Mouse (Mus musculus): ENCODE measurements around the gene Dgki. TPM values are rescaled to one million over a fixed set of nuclear protein-coding genes. Genes with fewer than 3 reads are reported as not detected.

The Dgki gene
- polyA plus RNA-seq, 1 experiment from 2014 or later, result 0.42 TPM

GRCm38 (mm10) chr6:36810448-36810847 is 489.5 kb downstream of the Dgki start:
- Histone ChIP-seq H3K27ac (ENCODE audit: low read depth, low read length) (no peak overlapping the region), H3K4me3 (ENCODE audit: low read depth, low read length) (no peak overlapping the region), H3K27me3 (replicated peaks; ENCODE audit: control insufficient read depth, insufficient read depth, low read length) (0 out of 2 replicates have a peak, but pooled peaks cover 4% of the 10 kb centered on the region), H3K9me3 (ENCODE audit: control insufficient read depth) (no peaks in the 10 kb centered on the region), H3K4me2 (replicated peaks; ENCODE audit: low read depth) (peak overlapping the region; percentile 63), H3K4me1 (replicated peaks; ENCODE audit: control insufficient read depth, insufficient read depth, low read length) (no peaks in the 10 kb centered on the region), H3K9ac (ENCODE audit: low read depth, low read length) (no peak overlapping the region), H3K36me3 (ENCODE audit: control insufficient read depth, insufficient read depth) (no peaks in the 10 kb centered on the region)
- WGBS, result 34% methylated on average over 5 of the region's 5 CpGs
- no peak for TF ChIP-seq CTCF (IDR thresholded peaks at IDR 0.05; ENCODE audit: low read depth)
- ATAC-seq, result no peak

GRCm38 (mm10) chr6:36809747-36810285 is 490.2 kb downstream of the Dgki start, which contains the start of gene Ptn:
Ptn (minus strand) TSS chr6:36810220.
- Histone ChIP-seq H3K4me1 (replicated peaks; ENCODE audit: control insufficient read depth, insufficient read depth, low read length) (no peaks in the 10 kb centered on the region), H3K27ac (ENCODE audit: low read depth, low read length) (no peak within 1 kb of the TSS), H3K9ac (ENCODE audit: low read depth, low read length) (peak within 1 kb of the TSS; percentile 13; the same call in 1 of the 2 replicates), H3K4me3 (ENCODE audit: low read depth, low read length) (peak within 1 kb of the TSS; percentile 41), H3K4me2 (replicated peaks; ENCODE audit: low read depth) (peak within 1 kb of the TSS; percentile 63), H3K9me3 (ENCODE audit: control insufficient read depth) (no peaks in the 10 kb centered on the region), H3K36me3 (ENCODE audit: control insufficient read depth, insufficient read depth) (no peaks in the 10 kb centered on the region), H3K27me3 (replicated peaks; ENCODE audit: control insufficient read depth, insufficient read depth, low read length) (0 out of 2 replicates have a peak, but pooled peaks cover 4% of the 10 kb centered on the region)
- WGBS, result 3% methylated on average over 15 of the region's 15 CpGs
- ATAC-seq, result no peak
- TF ChIP-seq CTCF (IDR thresholded peaks at IDR 0.05; ENCODE audit: low read depth), result no peak

- Histone ChIP-seq H3K9me3 (ENCODE audit: control insufficient read depth) (no peaks in the 10 kb centered on the region), H3K36me3 (ENCODE audit: control insufficient read depth, insufficient read depth) (no peaks in the 10 kb centered on the region), H3K9ac (ENCODE audit: low read depth, low read length) (peak overlapping the region; percentile 13; the same call in 1 of the 2 replicates), H3K27me3 (replicated peaks; ENCODE audit: control insufficient read depth, insufficient read depth, low read length) (0 out of 2 replicates have a peak, but pooled peaks cover 4% of the 10 kb centered on the region), H3K4me2 (replicated peaks; ENCODE audit: low read depth) (peak overlapping the region; percentile 63), H3K4me3 (ENCODE audit: low read depth, low read length) (peak overlapping the region; percentile 41), H3K4me1 (replicated peaks; ENCODE audit: control insufficient read depth, insufficient read depth, low read length) (no peaks in the 10 kb centered on the region), H3K27ac (ENCODE audit: low read depth, low read length) (no peak overlapping the region)
- TF ChIP-seq CTCF (IDR thresholded peaks at IDR 0.05; ENCODE audit: low read depth), result no peak
- ATAC-seq, result no peak
- 18% methylated on average over 7 of the region's 7 CpGs for WGBS
Observed at GRCm38 (mm10) chr6:36809311-36809726, 490.7 kb downstream of the Dgki start.

GRCm38 (mm10) chr6:36808306-36809058 is 491.5 kb downstream of the Dgki start:
- 62% methylated on average over 7 of the region's 7 CpGs for WGBS
- no peak for ATAC-seq
- Histone ChIP-seq H3K27ac (ENCODE audit: low read depth, low read length) (no peak overlapping the region), H3K36me3 (ENCODE audit: control insufficient read depth, insufficient read depth) (no peaks in the 10 kb centered on the region), H3K9me3 (ENCODE audit: control insufficient read depth) (no peaks in the 10 kb centered on the region), H3K4me3 (ENCODE audit: low read depth, low read length) (peak overlapping the region; percentile 41; the same call in 1 of the 2 replicates), H3K9ac (ENCODE audit: low read depth, low read length) (no peak overlapping the region; the same call in 1 of the 2 replicates), H3K4me1 (replicated peaks; ENCODE audit: control insufficient read depth, insufficient read depth, low read length) (no peaks in the 10 kb centered on the region), H3K27me3 (replicated peaks; ENCODE audit: control insufficient read depth, insufficient read depth, low read length) (0 out of 2 replicates have a peak, but pooled peaks cover 4% of the 10 kb centered on the region), H3K4me2 (replicated peaks; ENCODE audit: low read depth) (peak overlapping the region; percentile 63; the same call in 1 of the 2 replicates)
- no peak for TF ChIP-seq CTCF (IDR thresholded peaks at IDR 0.05; ENCODE audit: low read depth)

GRCm38 (mm10) chr6:36806906-36807305 is 493.1 kb downstream of the Dgki start:
- TF ChIP-seq CTCF (IDR thresholded peaks at IDR 0.05; ENCODE audit: low read depth), result no peak
- 0 out of 2 replicates have a peak, but pooled peaks cover 4% of the 10 kb centered on the region for H3K27me3 ChIP-seq (replicated peaks; ENCODE audit: control insufficient read depth, insufficient read depth, low read length)
- ATAC-seq, result no peak
- no peaks in the 10 kb centered on the region for H3K4me1 ChIP-seq (replicated peaks; ENCODE audit: control insufficient read depth, insufficient read depth, low read length)
- H3K4me3 ChIP-seq (ENCODE audit: low read depth, low read length), result no peak overlapping the region
- no peaks in the 10 kb centered on the region for H3K36me3 ChIP-seq (ENCODE audit: control insufficient read depth, insufficient read depth)
- no peak overlapping the region for H3K27ac ChIP-seq (ENCODE audit: low read depth, low read length)
- H3K9me3 ChIP-seq (ENCODE audit: control insufficient read depth), result no peaks in the 10 kb centered on the region
- no peak overlapping the region for H3K4me2 ChIP-seq (replicated peaks; ENCODE audit: low read depth)
- H3K9ac ChIP-seq (ENCODE audit: low read depth, low read length), result no peak overlapping the region
- WGBS, result 80% methylated on average over 6 of the region's 6 CpGs

- no peaks in the 10 kb centered on the region for H3K9me3 ChIP-seq (ENCODE audit: control insufficient read depth)
- no peak overlapping the region for H3K27ac ChIP-seq (ENCODE audit: low read depth, low read length)
- no peak for TF ChIP-seq CTCF (IDR thresholded peaks at IDR 0.05; ENCODE audit: low read depth)
- WGBS, result 80% methylated on average over 5 of the region's 5 CpGs
- no peak for ATAC-seq
- H3K4me3 ChIP-seq (ENCODE audit: low read depth, low read length), result no peak overlapping the region
- H3K27me3 ChIP-seq (replicated peaks; ENCODE audit: control insufficient read depth, insufficient read depth, low read length), result no peaks in the 10 kb centered on the region
- no peak overlapping the region for H3K4me2 ChIP-seq (replicated peaks; ENCODE audit: low read depth)
- H3K36me3 ChIP-seq (ENCODE audit: control insufficient read depth, insufficient read depth), result no peaks in the 10 kb centered on the region
- no peak overlapping the region for H3K9ac ChIP-seq (ENCODE audit: low read depth, low read length)
- H3K4me1 ChIP-seq (replicated peaks; ENCODE audit: control insufficient read depth, insufficient read depth, low read length), result no peaks in the 10 kb centered on the region
Observed at GRCm38 (mm10) chr6:36800309-36800946, 499.6 kb downstream of the Dgki start.
